Mouse (Mus musculus) lung, postnatal 25 days (tissue): Measurements from ENCODE around the gene Hcrtr1.

ENCODE experiments used
- DNase-seq: peaks from one replicate; pipeline ENCODE4 v3.0.0; 2022; ENCODE audit warnings: low spot score

Hcrtr1 gene

GRCm38 (mm10) chr4:130167814-130168213 lies 28.7 kb upstream of the Hcrtr1 start:
- DNase-seq, result peak; percentile 67

- no peak for DNase-seq
Observed at GRCm38 (mm10) chr4:130167321-130167720, 28.2 kb upstream of the Hcrtr1 start.

GRCm38 (mm10) chr4:130166592-130166991 lies 27.4 kb upstream of the Hcrtr1 start:
- DNase-seq, result no peak

- no peak for DNase-seq
Observed at GRCm38 (mm10) chr4:130166061-130166460, 26.9 kb upstream of the Hcrtr1 start.

GRCm38 (mm10) chr4:130164121-130164520 lies 25.0 kb upstream of the Hcrtr1 start:
- DNase-seq, result no peak

- peak; percentile 78 for DNase-seq
Observed at GRCm38 (mm10) chr4:130163391-130163861, 24.3 kb upstream of the Hcrtr1 start.

GRCm38 (mm10) chr4:130161349-130161748 lies 22.2 kb upstream of the Hcrtr1 start:
- no peak for DNase-seq

- DNase-seq, result no peak
Observed at GRCm38 (mm10) chr4:130156812-130157371, 17.7 kb upstream of the Hcrtr1 start.

- DNase-seq, result no peak
Observed at GRCm38 (mm10) chr4:130154250-130154649, 15.1 kb upstream of the Hcrtr1 start.

- no peak for DNase-seq
Observed at GRCm38 (mm10) chr4:130148405-130148804, 9.2 kb upstream of the Hcrtr1 start.

GRCm38 (mm10) chr4:130141786-130142185 lies 2.6 kb upstream of the Hcrtr1 start:
- no peak for DNase-seq

GRCm38 (mm10) chr4:130140992-130141402 lies 1.8 kb upstream of the Hcrtr1 start:
- no peak for DNase-seq

GRCm38 (mm10) chr4:130138441-130139213 lies 532 bp downstream of the Hcrtr1 start:
- peak; percentile 69 for DNase-seq

- no peak for DNase-seq
Observed at GRCm38 (mm10) chr4:130133399-130133798, 5.8 kb downstream of the Hcrtr1 start.

GRCm38 (mm10) chr4:130131448-130132105 lies 7.6 kb downstream of the Hcrtr1 start:
- DNase-seq, result no peak

GRCm38 (mm10) chr4:130130641-130131350 lies 8.4 kb downstream of the Hcrtr1 start:
- DNase-seq, result no peak

- no peak for DNase-seq
Observed at GRCm38 (mm10) chr4:130130082-130130481, 9.1 kb downstream of the Hcrtr1 start.

GRCm38 (mm10) chr4:130128907-130129306 lies 10.3 kb downstream of the Hcrtr1 start:
- DNase-seq, result no peak

- DNase-seq, result no peak
Observed at GRCm38 (mm10) chr4:130125935-130126334, 13.2 kb downstream of the Hcrtr1 start.

GRCm38 (mm10) chr4:130125164-130125563 lies 14.0 kb downstream of the Hcrtr1 start:
- peak; percentile 79 for DNase-seq

GRCm38 (mm10) chr4:130124110-130124509 lies 15.0 kb downstream of the Hcrtr1 start:
- peak; percentile 75 for DNase-seq

GRCm38 (mm10) chr4:130123020-130123419 lies 16.1 kb downstream of the Hcrtr1 start:
- no peak for DNase-seq
